Mouse (Mus musculus) kidney, adult 2 months (tissue): ENCODE data around the gene Cacna1s.

Experiments
- CTCF ChIP-seq: fragments of 200-500 bp; conservative IDR thresholded peaks from 2 replicates; pipeline ENCODE4 v1.5.1; 2011; ENCODE audit warnings: low read depth, mild to moderate bottlenecking, control low read depth, low read length, moderate library complexity, mixed read lengths; ENCODE audit not compliant: insufficient read depth, insufficient read length
- POLR2A ChIP-seq: fragments of 200-500 bp; IDR thresholded peaks from one replicate; pipeline ENCODE4 v1.6.1; 2011; ENCODE audit warnings: low read depth, low read length, control low read depth

DNA sequence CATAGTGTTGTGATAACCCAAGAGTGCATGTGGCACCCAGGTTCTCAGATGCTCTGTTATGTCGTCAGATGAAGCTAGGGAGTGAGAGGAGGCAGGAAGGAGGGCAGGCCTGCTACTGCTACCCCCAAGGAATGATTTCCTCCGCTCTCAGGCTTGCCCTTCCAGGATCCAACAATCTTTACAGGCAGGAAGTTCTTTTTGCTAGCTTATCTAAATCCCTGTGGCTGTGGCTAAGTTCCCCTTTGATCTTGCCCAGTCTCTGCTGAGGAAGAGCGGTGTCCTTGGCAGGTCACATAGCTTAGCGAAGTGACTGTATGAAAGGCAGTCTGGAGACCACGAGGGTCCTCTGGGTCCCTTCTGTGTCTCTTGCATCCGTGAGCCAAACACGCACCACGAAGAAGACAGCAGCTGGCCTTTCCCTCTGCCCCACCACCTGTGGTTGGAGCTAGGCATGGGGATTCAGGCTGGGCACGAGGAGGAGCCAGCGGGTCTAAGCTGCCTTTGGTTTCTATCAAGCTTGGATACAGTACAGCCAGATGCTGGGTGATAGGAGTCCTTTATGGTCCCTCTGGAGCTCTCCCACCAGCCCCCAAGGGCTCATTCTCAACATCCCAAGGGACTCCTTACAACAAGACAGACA lies 85.8 kb downstream of the Cacna1s start:
- TF ChIP-seq POLR2A (no peak), CTCF (no peak)
